Mouse (Mus musculus): ENCODE results near the gene Akt3.

DNA sequence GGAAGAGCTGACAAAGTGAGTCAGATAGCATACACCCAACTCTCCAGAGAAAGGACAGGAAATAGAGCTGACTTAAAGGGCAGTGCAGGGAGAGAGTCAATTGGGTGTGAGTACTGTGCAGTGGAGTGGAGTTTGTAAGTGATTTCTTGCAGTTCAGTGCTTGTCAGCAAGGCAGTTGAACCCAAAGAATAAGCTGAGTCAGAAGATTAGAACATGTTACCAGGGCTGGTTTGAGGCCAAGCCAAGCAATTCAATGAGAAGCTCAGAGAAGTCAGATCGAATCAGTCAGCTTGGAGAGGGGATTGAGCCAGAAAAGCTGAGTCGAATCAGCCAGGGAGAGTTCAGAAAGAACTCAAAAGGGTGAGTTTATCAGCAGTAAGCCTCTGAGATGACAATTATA, 196.2 kb downstream of the Akt3 start:
- TF ChIP-seq CTCF (IDR thresholded peaks at IDR 0.05; ENCODE audit: extremely low read depth, insufficient read depth, insufficient read length, insufficient replicate concordance) (no peak), POLR2A (IDR thresholded peaks at IDR 0.05; ENCODE audit: low read depth, low read length) (no peak)

All from spleen, adult 2 months (tissue).